Mouse (Mus musculus) testis, adult 2 months (tissue): Measurements from ENCODE around the gene Foxm1.

Experiments
- CTCF ChIP-seq: fragments of 200-500 bp; IDR thresholded peaks from 2 replicates; pipeline ENCODE4 v1.5.1; 2012; ENCODE audit warnings: low read depth, mild to moderate bottlenecking, inconsistent platforms, low read length, moderate library complexity; ENCODE audit not compliant: control insufficient read depth, insufficient read depth, insufficient replicate concordance
- POLR2A ChIP-seq: fragments of 200-500 bp; IDR thresholded peaks from 2 replicates; pipeline ENCODE4 v1.6.1; 2012; ENCODE audit warnings: low read depth, mild to moderate bottlenecking, inconsistent platforms, low read length, moderate library complexity; ENCODE audit not compliant: control insufficient read depth

DNA sequence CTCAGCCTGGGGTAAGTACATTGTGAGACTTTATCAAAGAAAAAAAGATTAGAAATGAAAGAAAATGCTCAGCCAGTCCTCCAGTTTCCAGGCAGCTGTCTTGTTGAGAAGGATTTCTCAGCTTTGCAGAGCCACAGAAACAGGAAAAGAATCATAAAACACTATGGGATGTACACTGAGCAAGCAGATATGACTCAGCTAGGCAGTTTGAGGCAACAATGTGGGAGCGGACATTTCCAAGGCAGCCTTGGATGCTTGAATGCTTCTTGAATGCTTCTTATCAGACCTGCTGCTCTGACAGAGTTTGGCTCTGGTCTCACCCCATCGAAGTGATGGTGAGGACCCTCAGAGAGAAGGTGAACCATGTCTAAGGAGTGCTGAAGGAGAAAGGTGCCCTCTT lies 58.3 kb downstream of the Foxm1 start:
- no peak for TF ChIP-seq CTCF
- TF ChIP-seq POLR2A: no peak
